Mouse (Mus musculus) forebrain, embryonic 14.5 days (tissue): ENCODE measurements around the gene Plod1. TPM values are rescaled to one million over a fixed set of nuclear protein-coding genes. Genes with fewer than 3 reads are reported as not detected.

Source experiments
- ATAC-seq: fragments of 200-750 bp; cut with Nextera tagmentation; 2 replicates; pipeline ENCODE4 v1.8.0; 2017; ENCODE audit warnings: mild to moderate bottlenecking, moderate library complexity
- DNase-seq: peaks from one replicate; pipeline ENCODE4 v3.0.0-alpha.2; 2015; ENCODE audit warnings: low spot score
- H3K27ac ChIP-seq: fragments of 300-500 bp; sonication (generic); 2 replicates; pipeline ENCODE4 v1.5.1; 2014; ENCODE audit warnings: low read depth, mild to moderate bottlenecking, control low read depth, low read length, moderate library complexity
- H3K27me3 ChIP-seq: fragments of 300-500 bp; sonication (generic); replicated peaks from 2 replicates; pipeline ENCODE4 v1.6.1; 2014; ENCODE audit warnings: low read length, control low read depth, mixed read lengths; ENCODE audit not compliant: control insufficient read depth, insufficient read depth
- H3K36me3 ChIP-seq: fragments of 300-500 bp; sonication (generic); 2 replicates; pipeline ENCODE4 v1.6.1; 2014; ENCODE audit warnings: low read length, control low read depth; ENCODE audit not compliant: control insufficient read depth, insufficient read depth
- H3K4me1 ChIP-seq: fragments of 300-500 bp; sonication (generic); 2 replicates; pipeline ENCODE4 v1.6.1; 2014; ENCODE audit warnings: antibody characterized with exemption, low read length, control low read depth; ENCODE audit not compliant: control insufficient read depth, insufficient read depth
- H3K4me2 ChIP-seq: fragments of 300-500 bp; sonication (generic); 2 replicates; pipeline ENCODE4 v1.6.1; 2014; ENCODE audit warnings: mild to moderate bottlenecking, control low read depth, low read length
- H3K4me3 ChIP-seq: fragments of 300-500 bp; sonication (generic); 2 replicates; pipeline ENCODE4 v1.5.1; 2014; ENCODE audit warnings: low read depth, low read length, control low read depth
- H3K9ac ChIP-seq: fragments of 300-500 bp; sonication (generic); 2 replicates; pipeline ENCODE4 v1.6.1; 2014; ENCODE audit warnings: mild to moderate bottlenecking, low read length, control low read depth, moderate library complexity
- H3K9me3 ChIP-seq: fragments of 300-500 bp; sonication (generic); replicated peaks from 2 replicates; pipeline ENCODE4 v1.6.1; 2016; ENCODE audit warnings: low read length, control low read depth, mixed read lengths; ENCODE audit not compliant: control insufficient read depth
- WGBS: fragments of 180-500 bp; shearing (Covaris S2); extraction: QIAGEN DNeasy Blood & Tissue Kit; methylation state at CpG from one replicate; pipeline ENCODE4 v1.1.7; 2014; 5-methylcytosine and 5-hydroxymethylcytosine counted together
- polyA plus RNA-seq: library from polyadenylated mRNA; unstranded; fragments of >200 nt; fragmentation: Nextera tagmentation; extraction: Ambion mirVana; gene quantifications from 2 replicates; pipeline ENCODE4 v1.2.1, GENCODE M21; 2014

Gene Plod1
- polyA plus RNA-seq, 1 experiment from 2014 or later, result 15.0 TPM

DNA sequence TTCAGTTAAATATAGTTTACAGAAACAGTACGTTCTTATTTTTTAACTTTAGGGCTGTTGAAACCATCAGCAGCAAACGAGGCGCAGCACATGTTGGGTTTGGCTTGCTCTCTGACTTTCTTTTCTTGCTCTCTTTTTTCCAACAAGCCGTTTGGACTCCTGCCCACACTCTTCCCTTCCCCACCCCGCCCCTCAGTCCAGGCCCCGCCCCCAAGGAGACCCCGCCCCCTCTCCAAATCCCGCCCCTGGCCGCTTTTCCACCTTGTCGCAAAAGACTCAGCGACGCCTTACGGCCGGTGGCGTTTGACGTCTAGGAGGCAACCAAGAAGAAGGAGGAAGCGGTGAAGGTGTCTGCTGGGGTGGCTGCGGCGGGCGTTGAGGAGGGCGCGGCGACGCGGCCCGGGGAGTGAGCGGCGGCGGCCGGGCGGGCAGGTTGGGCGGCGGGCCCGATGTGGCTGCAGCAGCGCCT is 4.0 kb upstream of the Plod1 start, which contains the start of gene 2510039O18Rik:
2510039O18Rik (plus strand) TSS at position 320 of the 469 bp plus-strand sequence.
- peak within 1 kb of the TSS; percentile 99 for H3K4me2 ChIP-seq
- DNase-seq (peak; percentile 95), ATAC-seq (peak; percentile 67)
- no peaks in the 10 kb centered on the region for H3K27me3 ChIP-seq
- peaks cover 25% of the 10 kb centered on the region for H3K4me1 ChIP-seq
- WGBS, result 2% methylated on average over 15 of the region's 35 CpGs
- H3K9ac ChIP-seq, result peak within 1 kb of the TSS; percentile 86
- peak within 1 kb of the TSS; percentile 58 for H3K27ac ChIP-seq
- H3K36me3 ChIP-seq, result peaks cover 24% of the 10 kb centered on the region
- H3K4me3 ChIP-seq, result peak within 1 kb of the TSS; percentile 92
- H3K9me3 ChIP-seq, result no peaks in the 10 kb centered on the region

GRCm38 (mm10) chr4:147940111-147940510 is 3.5 kb upstream of the Plod1 start:
- no peak overlapping the region for H3K9ac ChIP-seq
- peak; percentile 51 for DNase-seq

DNA sequence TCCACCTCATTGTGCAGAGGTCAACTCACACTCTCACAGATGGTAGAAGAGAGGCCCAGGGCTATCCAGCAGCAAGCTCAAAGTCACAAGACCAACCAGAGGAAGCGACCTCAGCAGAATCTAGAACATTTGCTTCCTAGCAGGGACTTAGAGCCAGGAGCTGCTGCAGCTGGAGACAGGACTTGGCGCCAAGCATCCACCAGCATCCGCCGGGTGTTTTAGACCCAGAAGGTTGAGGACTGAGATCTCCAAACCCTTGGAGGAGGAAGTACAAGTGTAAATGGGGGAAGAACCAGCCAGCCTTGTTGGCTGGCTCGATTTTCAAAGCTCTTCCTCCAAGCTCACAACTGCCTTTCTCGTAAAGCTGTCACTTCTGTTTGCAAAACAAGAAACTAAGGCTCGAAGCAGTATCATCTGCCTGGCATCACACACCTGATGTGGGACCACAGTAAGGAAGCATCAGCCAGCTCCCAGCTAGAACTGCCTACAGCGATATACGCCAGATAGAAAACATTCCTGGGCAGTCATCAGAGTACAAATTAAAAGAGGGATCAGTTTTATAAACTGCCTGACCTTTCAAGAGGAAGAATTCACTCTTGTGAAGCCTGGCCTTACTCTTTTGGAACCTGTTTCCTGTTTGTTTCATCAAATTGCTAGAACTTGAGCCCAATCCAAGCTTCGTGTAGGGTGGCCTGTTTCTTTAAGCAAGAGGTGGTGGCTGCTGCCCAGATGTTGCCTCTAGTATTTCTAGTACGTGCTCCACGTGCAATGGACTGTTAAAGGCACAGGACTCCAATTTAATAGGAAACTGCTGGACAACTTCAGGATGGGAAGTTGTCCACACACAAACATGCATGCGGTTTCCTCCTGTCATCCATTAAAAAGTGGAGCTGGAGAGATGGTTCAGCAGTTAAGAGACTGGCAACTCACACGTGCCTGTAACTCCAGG is 1.9 kb upstream of the Plod1 start:
- WGBS, result 77% methylated on average over 14 of the region's 14 CpGs
- Histone ChIP-seq H3K27me3 (no peaks in the 10 kb centered on the region), H3K4me3 (no peak overlapping the region), H3K36me3 (0 out of 2 replicates have a peak, but pooled peaks cover 4% of the 10 kb centered on the region), H3K4me1 (peaks cover 25% of the 10 kb centered on the region), H3K4me2 (no peak overlapping the region), H3K27ac (no peak overlapping the region), H3K9me3 (no peaks in the 10 kb centered on the region), H3K9ac (no peak overlapping the region)
- DNase-seq (no peak), ATAC-seq (no peak)

More at GRCm38 (mm10) chr4:147940111-147940510, 3.5 kb upstream of the Plod1 start:
- Histone ChIP-seq H3K27ac (peak overlapping the region; percentile 58), H3K4me3 (no peak overlapping the region), H3K4me1 (peaks cover 25% of the 10 kb centered on the region), H3K9me3 (no peaks in the 10 kb centered on the region), H3K4me2 (peak overlapping the region; percentile 20; the same call in 1 of the 2 replicates), H3K27me3 (no peaks in the 10 kb centered on the region), H3K36me3 (peaks cover 19% of the 10 kb centered on the region)
- 31% methylated on average over 9 of the region's 9 CpGs for WGBS
- peak; percentile 18 for ATAC-seq

GRCm38 (mm10) chr4:147937486-147937885 is 919 bp upstream of the Plod1 start:
- DNase-seq (no peak), ATAC-seq (no peak)
- no peaks in the 10 kb centered on the region for H3K36me3 ChIP-seq
- no peak overlapping the region for H3K27ac ChIP-seq
- H3K27me3 ChIP-seq, result no peaks in the 10 kb centered on the region
- no peak overlapping the region for H3K4me2 ChIP-seq
- no peak overlapping the region for H3K9ac ChIP-seq
- H3K4me1 ChIP-seq, result peaks cover 19% of the 10 kb centered on the region
- no peak overlapping the region for H3K4me3 ChIP-seq
- WGBS, result 47% methylated on average over 5 of the region's 5 CpGs
- H3K9me3 ChIP-seq, result no peaks in the 10 kb centered on the region

DNA sequence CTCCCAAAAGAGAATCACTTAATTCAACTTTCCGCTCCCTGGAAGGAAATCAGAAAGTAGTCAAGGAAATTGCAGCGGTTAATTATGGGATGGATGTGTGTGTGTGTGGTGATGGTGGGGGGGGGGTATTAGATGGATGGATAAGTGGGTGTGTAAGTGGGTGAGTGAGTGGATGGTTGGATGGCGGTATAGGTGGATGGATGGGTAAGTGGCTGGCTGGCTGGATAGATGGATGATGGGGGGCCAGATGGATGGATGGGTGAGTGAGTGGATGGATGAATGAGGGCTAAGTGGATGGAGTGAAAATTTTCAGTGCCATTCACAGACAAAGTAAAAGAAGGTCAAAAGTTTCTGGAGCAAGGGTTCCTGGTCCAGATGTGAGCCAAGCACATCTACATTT is 454 bp upstream of the Plod1 start:
- no peak for ATAC-seq
- Histone ChIP-seq H3K4me2 (peak overlapping the region; percentile 82), H3K9ac (peak overlapping the region; percentile 66), H3K36me3 (no peaks in the 10 kb centered on the region), H3K4me3 (peak overlapping the region; percentile 56), H3K9me3 (no peaks in the 10 kb centered on the region), H3K4me1 (peaks cover 15% of the 10 kb centered on the region), H3K27me3 (no peaks in the 10 kb centered on the region), H3K27ac (no peak overlapping the region)
- DNase-seq, result no peak
- WGBS, result 39% methylated on average over 3 of the region's 3 CpGs

DNA sequence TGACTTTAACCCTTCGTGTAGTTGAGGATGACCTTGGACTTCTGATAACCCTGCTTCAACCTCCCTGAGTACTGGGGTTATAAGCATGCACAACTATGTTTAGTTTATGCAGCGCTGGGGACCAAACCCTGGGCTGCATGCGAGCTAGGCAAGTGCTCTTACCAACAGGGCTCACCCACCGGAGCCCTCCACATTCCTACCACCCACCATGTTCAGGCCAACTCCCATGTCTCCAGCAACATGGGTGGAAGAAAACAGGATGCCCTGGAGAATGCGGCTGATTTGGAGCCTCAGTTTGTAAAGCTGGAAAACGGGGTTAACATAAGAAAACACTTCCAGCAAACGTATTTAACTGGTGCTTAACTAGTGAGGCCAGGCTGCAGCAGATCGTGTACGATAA is 663 bp downstream of the Plod1 start:
- Histone ChIP-seq H3K4me2 (peak overlapping the region; percentile 82), H3K4me1 (peaks cover 9% of the 10 kb centered on the region), H3K27me3 (no peaks in the 10 kb centered on the region), H3K9ac (peak overlapping the region; percentile 66; the same call in 1 of the 2 replicates), H3K9me3 (no peaks in the 10 kb centered on the region), H3K36me3 (no peaks in the 10 kb centered on the region), H3K4me3 (peak overlapping the region; percentile 56), H3K27ac (no peak overlapping the region)
- ATAC-seq, result no peak
- no peak for DNase-seq
- 23% methylated on average over 9 of the region's 9 CpGs for WGBS

GRCm38 (mm10) chr4:147934611-147935010 is 2.0 kb downstream of the Plod1 start:
- H3K4me1 ChIP-seq, result peaks cover under 1% of the 10 kb centered on the region; the same call in 1 of the 2 replicates
- H3K36me3 ChIP-seq, result no peaks in the 10 kb centered on the region
- ATAC-seq, result no peak
- no peak for DNase-seq
- H3K9me3 ChIP-seq, result no peaks in the 10 kb centered on the region
- no peak overlapping the region for H3K4me3 ChIP-seq
- H3K9ac ChIP-seq, result no peak overlapping the region
- 82% methylated on average over 4 of the region's 4 CpGs for WGBS
- H3K27ac ChIP-seq, result no peak overlapping the region
- no peak overlapping the region for H3K4me2 ChIP-seq
- no peaks in the 10 kb centered on the region for H3K27me3 ChIP-seq

DNA sequence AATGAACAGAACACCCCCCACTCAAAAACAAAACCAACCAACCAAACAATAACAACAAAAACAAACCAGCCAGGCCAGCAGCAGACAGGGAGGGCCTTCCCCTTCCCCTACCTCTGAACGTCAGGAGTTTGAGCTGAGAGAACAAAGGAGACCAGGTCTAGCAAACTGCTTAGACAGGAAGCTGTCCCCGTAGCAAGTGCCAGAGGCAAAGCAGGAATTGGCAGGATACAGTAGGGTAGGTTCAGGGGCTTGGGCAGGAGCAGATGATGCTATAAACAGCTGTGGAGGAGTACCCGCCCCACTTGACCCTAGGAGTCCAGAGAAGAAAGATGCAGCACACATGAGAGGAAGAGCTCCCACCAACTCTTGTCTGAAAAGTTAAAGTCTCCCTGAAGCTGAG is 2.4 kb downstream of the Plod1 start:
- no peak for DNase-seq
- no peaks in the 10 kb centered on the region for H3K36me3 ChIP-seq
- H3K9ac ChIP-seq, result no peak overlapping the region
- WGBS, result 57% methylated on average over 3 of the region's 3 CpGs
- H3K9me3 ChIP-seq, result no peaks in the 10 kb centered on the region
- H3K27me3 ChIP-seq, result no peaks in the 10 kb centered on the region
- no peak overlapping the region for H3K4me3 ChIP-seq
- no peak overlapping the region for H3K27ac ChIP-seq
- no peak overlapping the region for H3K4me2 ChIP-seq
- no peaks in the 10 kb centered on the region; the same call in 1 of the 2 replicates for H3K4me1 ChIP-seq
- no peak for ATAC-seq

DNA sequence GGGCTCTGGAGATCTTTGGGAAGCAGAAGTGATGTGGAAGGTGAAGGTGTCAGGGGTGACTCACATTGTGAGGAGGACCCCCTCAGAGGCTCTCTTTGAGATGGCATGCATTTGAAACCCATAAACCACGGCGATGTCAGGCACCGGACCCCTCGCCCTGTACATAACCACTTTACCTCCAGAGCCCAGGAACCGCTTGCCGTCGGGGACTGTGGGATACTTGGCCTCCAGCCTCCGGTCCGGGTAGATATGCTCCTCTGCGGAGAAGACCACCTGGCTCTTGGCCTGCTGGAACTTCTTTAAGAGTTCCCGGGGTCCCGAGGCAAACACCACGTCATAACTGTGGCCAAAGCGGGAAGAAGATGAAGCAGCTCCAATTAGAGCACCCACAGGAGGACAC is 5.6 kb downstream of the Plod1 start:
- 93% methylated on average over 14 of the region's 14 CpGs for WGBS

More for the DNA sequence above, 5.6 kb downstream of the Plod1 start:
- Histone ChIP-seq H3K36me3 (no peaks in the 10 kb centered on the region), H3K27ac (no peak overlapping the region), H3K4me1 (no peaks in the 10 kb centered on the region), H3K9ac (no peak overlapping the region), H3K27me3 (no peaks in the 10 kb centered on the region), H3K4me3 (no peak overlapping the region), H3K4me2 (no peak overlapping the region), H3K9me3 (no peaks in the 10 kb centered on the region)
- no peak for DNase-seq
- ATAC-seq, result no peak
